Mouse (Mus musculus): ENCODE results near the gene Ciao1. TPM values are rescaled to one million over a fixed set of nuclear protein-coding genes. Genes with fewer than 3 reads are reported as not detected.

The Ciao1 gene
- total and polyA plus RNA-seq, 2 experiments from 2014 or later = 30.0 to 53.0 TPM

DNA sequence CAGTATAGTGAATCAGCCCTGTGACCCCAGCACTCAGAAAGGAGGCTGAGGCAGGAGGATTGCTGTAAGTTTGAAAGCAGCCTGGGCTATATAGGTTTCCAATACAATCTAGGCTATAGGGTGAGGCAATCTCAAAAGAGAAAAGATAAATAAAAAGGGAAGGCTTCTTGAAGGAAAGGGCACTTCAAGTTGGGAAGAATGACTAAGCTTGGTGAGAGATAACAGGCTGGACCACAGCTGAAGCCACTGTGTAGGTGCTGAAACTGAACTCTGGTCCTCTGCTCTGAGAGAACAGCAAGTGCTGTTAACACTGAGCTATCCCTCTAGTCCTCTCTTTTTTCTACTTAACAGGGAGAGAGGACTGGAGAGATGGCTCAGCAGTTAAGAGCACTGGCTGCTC lies 14.9 kb upstream of the Ciao1 start:
- Histone ChIP-seq H3K9me3 (ENCODE audit: low read length) (no peaks in the 10 kb centered on the region), H3K9ac (replicated peaks; ENCODE audit: low read length) (no peak overlapping the region), H3K27me3 (ENCODE audit: insufficient read depth, low read length) (no peaks in the 10 kb centered on the region), H3K27ac (no peak overlapping the region), H3K4me1 (ENCODE audit: insufficient read depth, low read length) (no peaks in the 10 kb centered on the region), H3K4me2 (ENCODE audit: low read depth, low read length) (no peak overlapping the region), H3K4me3 (ENCODE audit: low read length) (no peak overlapping the region), H3K36me3 (ENCODE audit: insufficient read depth, low read length) (peaks cover 23% of the 10 kb centered on the region)
- no peak for TF ChIP-seq CTCF (IDR thresholded peaks at IDR 0.05; ENCODE audit: low read depth)
- no peak for DNase-seq (ENCODE audit: low spot score)
- no peak for ATAC-seq

DNA sequence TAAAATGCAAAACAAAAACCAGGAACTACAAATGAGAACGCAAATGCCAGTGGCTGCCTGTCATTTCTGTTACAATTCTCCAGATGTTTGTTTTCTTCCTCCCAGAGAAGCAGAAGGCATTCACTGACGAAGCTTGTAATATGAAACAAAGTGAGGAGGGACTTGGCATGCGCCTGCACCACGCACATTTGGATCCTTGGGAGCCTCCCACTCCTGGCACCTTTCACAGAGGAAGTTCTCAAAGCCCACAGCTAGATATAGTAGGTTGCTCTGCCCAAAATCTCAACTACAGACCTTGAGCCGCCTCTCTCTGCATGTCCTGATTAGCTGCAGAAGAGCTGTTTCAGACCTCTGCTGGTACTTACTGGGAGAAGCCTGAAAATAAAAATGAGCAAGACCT lies 11.7 kb upstream of the Ciao1 start:
- WGBS = 87% methylated on average over 5 of the region's 5 CpGs
- H3K27me3 ChIP-seq (ENCODE audit: insufficient read depth, low read length) = no peaks in the 10 kb centered on the region
- H3K4me2 ChIP-seq (ENCODE audit: low read depth, low read length) = no peak overlapping the region
- no peak overlapping the region for H3K9ac ChIP-seq (replicated peaks; ENCODE audit: low read length)
- peaks cover 40% of the 10 kb centered on the region for H3K36me3 ChIP-seq (ENCODE audit: insufficient read depth, low read length)
- no peak overlapping the region for H3K4me3 ChIP-seq (ENCODE audit: low read length)
- ATAC-seq (no peak), DNase-seq (ENCODE audit: low spot score) (no peak)
- no peaks in the 10 kb centered on the region for H3K9me3 ChIP-seq (ENCODE audit: low read length)
- no peak overlapping the region for H3K27ac ChIP-seq
- TF ChIP-seq CTCF (IDR thresholded peaks at IDR 0.05; ENCODE audit: low read depth) = no peak
- H3K4me1 ChIP-seq (ENCODE audit: insufficient read depth, low read length) = no peaks in the 10 kb centered on the region

DNA sequence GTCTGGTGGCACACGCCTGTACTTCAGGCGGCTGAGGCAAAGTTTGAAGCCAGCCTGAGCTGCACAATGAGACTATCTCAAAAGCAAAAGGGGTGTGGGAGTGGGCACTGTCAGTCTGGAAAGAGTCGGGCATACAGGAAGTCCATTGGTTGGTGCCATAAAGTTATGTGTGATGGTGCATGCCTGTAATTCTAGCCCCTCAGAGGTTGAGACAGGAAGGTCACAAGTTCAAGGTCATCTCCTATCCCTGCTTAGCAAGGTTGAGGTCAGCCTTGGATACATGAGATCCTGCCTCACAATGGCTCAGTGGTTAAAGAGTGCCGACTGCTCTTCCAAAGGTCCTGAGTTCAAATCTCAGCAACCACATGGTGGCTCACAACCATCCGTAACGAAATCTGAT lies 7.7 kb upstream of the Ciao1 start:
- H3K4me2 ChIP-seq (ENCODE audit: low read depth, low read length) = no peak overlapping the region
- TF ChIP-seq CTCF (IDR thresholded peaks at IDR 0.05; ENCODE audit: low read depth) = no peak
- no peak for DNase-seq (ENCODE audit: low spot score)
- no peak overlapping the region for H3K9ac ChIP-seq (replicated peaks; ENCODE audit: low read length)
- no peaks in the 10 kb centered on the region for H3K9me3 ChIP-seq (ENCODE audit: low read length)
- H3K4me3 ChIP-seq (ENCODE audit: low read length) = no peak overlapping the region
- H3K27ac ChIP-seq = no peak overlapping the region
- ATAC-seq = no peak
- H3K36me3 ChIP-seq (ENCODE audit: insufficient read depth, low read length) = peaks cover 40% of the 10 kb centered on the region
- H3K4me1 ChIP-seq (ENCODE audit: insufficient read depth, low read length) = no peaks in the 10 kb centered on the region
- no peaks in the 10 kb centered on the region for H3K27me3 ChIP-seq (ENCODE audit: insufficient read depth, low read length)
- 92% methylated on average over 6 of the region's 6 CpGs for WGBS

DNA sequence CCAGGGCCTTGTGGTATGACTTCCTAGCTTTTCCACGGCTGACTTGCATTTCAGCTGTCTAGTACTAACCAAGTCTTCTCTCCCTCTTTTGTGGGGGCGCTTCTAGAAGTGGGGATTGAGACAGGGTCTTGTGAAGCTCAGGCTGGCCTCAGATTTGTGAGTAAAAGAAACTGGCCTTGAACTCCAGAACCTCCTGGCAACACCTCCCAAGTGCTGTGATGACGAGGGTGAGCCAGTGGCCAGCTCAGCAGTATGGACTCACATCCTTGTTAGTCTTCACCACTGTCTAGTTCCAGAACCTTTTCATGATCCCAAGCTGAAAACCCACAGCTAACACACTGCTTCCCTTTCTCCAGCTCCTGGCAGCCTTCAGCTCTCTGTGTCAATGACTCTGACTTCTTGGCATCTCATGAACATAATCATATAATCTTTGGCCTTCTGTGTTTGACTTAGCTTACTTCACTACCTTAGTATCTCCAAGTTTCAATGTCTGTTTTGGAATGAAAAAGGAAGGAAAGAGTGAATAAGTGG lies 7.1 kb upstream of the Ciao1 start:
- Histone ChIP-seq H3K4me2 (ENCODE audit: low read depth, low read length) (no peak overlapping the region), H3K27me3 (ENCODE audit: insufficient read depth, low read length) (no peaks in the 10 kb centered on the region), H3K36me3 (ENCODE audit: insufficient read depth, low read length) (peaks cover 36% of the 10 kb centered on the region), H3K9me3 (ENCODE audit: low read length) (no peaks in the 10 kb centered on the region), H3K4me1 (ENCODE audit: insufficient read depth, low read length) (0 out of 2 replicates have a peak, but pooled peaks cover under 1% of the 10 kb centered on the region), H3K4me3 (ENCODE audit: low read length) (no peak overlapping the region), H3K27ac (no peak overlapping the region), H3K9ac (replicated peaks; ENCODE audit: low read length) (no peak overlapping the region)
- DNase-seq (ENCODE audit: low spot score) = no peak
- TF ChIP-seq CTCF (IDR thresholded peaks at IDR 0.05; ENCODE audit: low read depth) = no peak
- ATAC-seq = no peak
- WGBS = 86% methylated on average over 3 of the region's 3 CpGs

DNA sequence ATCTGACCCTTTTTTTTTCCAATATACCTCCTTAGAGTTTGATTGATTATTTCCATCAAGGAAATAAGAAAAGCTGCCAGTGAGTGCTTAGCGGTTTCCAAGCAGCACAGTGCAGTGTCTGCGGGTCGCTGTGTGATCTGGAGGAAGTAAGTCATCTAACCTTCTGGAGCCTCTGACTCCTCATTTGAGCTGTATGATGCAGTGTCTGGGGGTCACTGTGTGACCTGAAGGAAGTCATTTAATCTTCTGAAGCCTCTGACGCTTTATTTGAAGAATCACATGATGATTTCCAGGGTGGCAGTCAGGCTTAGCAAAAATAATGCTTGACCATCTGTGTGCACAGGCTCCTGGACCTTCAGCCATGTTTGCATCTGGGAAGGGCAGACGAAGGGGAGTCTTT lies 5.2 kb upstream of the Ciao1 start:
- H3K27ac ChIP-seq = no peak overlapping the region
- no peak for DNase-seq (ENCODE audit: low spot score)
- no peak overlapping the region for H3K9ac ChIP-seq (replicated peaks; ENCODE audit: low read length)
- H3K4me1 ChIP-seq (ENCODE audit: insufficient read depth, low read length) = peaks cover 6% of the 10 kb centered on the region
- H3K36me3 ChIP-seq (ENCODE audit: insufficient read depth, low read length) = peaks cover 20% of the 10 kb centered on the region
- no peak for ATAC-seq
- no peak overlapping the region for H3K4me2 ChIP-seq (ENCODE audit: low read depth, low read length)
- no peak for TF ChIP-seq CTCF (IDR thresholded peaks at IDR 0.05; ENCODE audit: low read depth)
- WGBS = 81% methylated on average over 5 of the region's 5 CpGs
- no peaks in the 10 kb centered on the region for H3K9me3 ChIP-seq (ENCODE audit: low read length)
- H3K27me3 ChIP-seq (ENCODE audit: insufficient read depth, low read length) = no peaks in the 10 kb centered on the region
- no peak overlapping the region for H3K4me3 ChIP-seq (ENCODE audit: low read length)

DNA sequence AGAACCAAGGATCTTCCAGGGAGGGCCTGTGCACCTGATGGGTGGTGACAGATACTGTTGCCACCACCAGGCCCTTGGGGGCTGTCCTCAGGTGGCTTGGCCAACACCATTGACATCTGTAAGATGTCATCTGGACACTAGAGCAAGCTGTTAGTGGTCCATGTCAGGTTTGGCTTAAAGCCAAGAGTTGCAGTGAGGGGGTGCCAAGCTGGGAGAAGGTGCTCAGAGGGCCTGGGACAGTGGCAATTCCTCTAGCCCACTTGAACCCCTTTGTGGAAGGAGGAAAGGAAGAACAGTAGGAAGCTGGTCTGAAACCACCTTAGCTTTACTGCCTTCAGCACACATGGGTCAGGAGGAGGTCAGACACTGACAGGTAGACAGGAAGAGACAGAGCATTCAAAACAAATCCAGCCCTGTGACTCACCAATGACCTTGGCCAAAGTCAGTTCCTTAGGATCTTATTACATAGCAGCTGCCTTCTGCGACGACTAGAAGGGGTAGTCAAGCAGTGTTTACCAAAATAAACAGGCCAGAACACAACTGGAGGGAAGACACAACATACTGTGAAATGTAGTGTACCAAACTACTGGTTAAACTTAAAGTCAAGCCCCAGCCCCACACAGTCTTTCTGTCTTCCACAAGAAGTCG lies 4.4 kb upstream of the Ciao1 start:
- Histone ChIP-seq H3K9ac (replicated peaks; ENCODE audit: low read length) (no peak overlapping the region), H3K9me3 (ENCODE audit: low read length) (no peaks in the 10 kb centered on the region), H3K4me1 (ENCODE audit: insufficient read depth, low read length) (peaks cover 7% of the 10 kb centered on the region), H3K4me2 (ENCODE audit: low read depth, low read length) (no peak overlapping the region), H3K36me3 (ENCODE audit: insufficient read depth, low read length) (peaks cover 13% of the 10 kb centered on the region), H3K4me3 (ENCODE audit: low read length) (no peak overlapping the region), H3K27me3 (ENCODE audit: insufficient read depth, low read length) (no peaks in the 10 kb centered on the region), H3K27ac (no peak overlapping the region)
- 73% methylated on average over 3 of the region's 3 CpGs for WGBS
- DNase-seq (ENCODE audit: low spot score) (no peak), ATAC-seq (no peak)
- no peak for TF ChIP-seq CTCF (IDR thresholded peaks at IDR 0.05; ENCODE audit: low read depth)

DNA sequence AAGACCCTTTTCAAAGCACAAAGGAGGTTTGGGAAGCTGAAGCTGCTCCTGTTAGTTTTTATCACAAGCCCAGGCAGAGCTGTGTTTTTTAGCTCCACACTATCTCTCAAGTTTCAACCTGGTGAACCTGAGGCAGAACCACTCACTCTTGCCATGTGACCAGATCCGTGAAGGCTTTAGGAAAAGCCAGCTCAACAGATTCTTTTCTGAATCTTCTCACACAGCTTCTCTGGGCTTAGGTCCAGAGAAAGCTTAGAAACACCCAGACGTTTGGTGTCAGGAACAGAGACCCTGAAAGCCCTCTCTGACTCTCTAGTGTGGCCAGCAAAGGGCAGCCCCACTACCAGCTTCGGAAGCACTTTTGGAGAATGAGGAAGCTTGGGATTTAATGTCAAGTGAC lies 3.8 kb upstream of the Ciao1 start:
- Histone ChIP-seq H3K36me3 (ENCODE audit: insufficient read depth, low read length) (peaks cover 7% of the 10 kb centered on the region; the same call in 1 of the 2 replicates), H3K27me3 (ENCODE audit: insufficient read depth, low read length) (no peaks in the 10 kb centered on the region), H3K4me2 (ENCODE audit: low read depth, low read length) (no peak overlapping the region), H3K9me3 (ENCODE audit: low read length) (no peaks in the 10 kb centered on the region), H3K27ac (no peak overlapping the region), H3K4me1 (ENCODE audit: insufficient read depth, low read length) (peaks cover 13% of the 10 kb centered on the region), H3K9ac (replicated peaks; ENCODE audit: low read length) (no peak overlapping the region), H3K4me3 (ENCODE audit: low read length) (no peak overlapping the region)
- no peak for ATAC-seq
- no peak for TF ChIP-seq CTCF (IDR thresholded peaks at IDR 0.05; ENCODE audit: low read depth)
- 57% methylated on average over 3 of the region's 3 CpGs for WGBS
- no peak for DNase-seq (ENCODE audit: low spot score)

Data from hindbrain, postnatal 0 days (tissue).